Mouse (Mus musculus): ENCODE measurements around the gene Gm6034. TPM values are rescaled to one million over a fixed set of nuclear protein-coding genes. Genes with fewer than 3 reads are reported as not detected.
A peak's percentile ranks its signal among the peaks of the same experiment; 100 is the strongest.
"Not testable (repeated sequence)": the region's sequence is repeated elsewhere in the genome, so short reads cannot be mapped to it uniquely, and the experiment has no call there.

Gene Gm6034
- total RNA-seq, 4 experiments from 2014 or later = not detected

DNA sequence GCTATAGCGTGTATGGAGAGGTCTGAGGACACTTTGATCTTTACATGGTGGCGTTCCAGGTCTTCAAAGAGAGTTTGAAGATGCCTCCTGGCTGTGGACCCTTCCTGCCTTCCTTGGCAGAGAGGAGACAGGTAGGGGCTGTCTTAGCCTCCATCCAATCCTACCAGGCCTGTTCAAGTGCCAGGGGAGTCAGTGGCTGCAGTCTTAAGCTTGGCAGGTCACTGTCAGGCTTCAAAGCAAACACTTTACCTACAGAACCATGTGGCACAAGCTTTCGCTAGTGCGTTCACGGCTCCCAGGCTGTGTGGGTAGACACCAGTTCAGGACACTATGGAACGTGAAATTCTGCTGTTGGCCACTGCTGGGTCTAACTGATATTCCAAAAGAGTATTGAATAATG lies 19.8 kb upstream of the Gm6034 start:
- DNase-seq (ENCODE audit: low spot score in 2 of 2) = no peak

DNA sequence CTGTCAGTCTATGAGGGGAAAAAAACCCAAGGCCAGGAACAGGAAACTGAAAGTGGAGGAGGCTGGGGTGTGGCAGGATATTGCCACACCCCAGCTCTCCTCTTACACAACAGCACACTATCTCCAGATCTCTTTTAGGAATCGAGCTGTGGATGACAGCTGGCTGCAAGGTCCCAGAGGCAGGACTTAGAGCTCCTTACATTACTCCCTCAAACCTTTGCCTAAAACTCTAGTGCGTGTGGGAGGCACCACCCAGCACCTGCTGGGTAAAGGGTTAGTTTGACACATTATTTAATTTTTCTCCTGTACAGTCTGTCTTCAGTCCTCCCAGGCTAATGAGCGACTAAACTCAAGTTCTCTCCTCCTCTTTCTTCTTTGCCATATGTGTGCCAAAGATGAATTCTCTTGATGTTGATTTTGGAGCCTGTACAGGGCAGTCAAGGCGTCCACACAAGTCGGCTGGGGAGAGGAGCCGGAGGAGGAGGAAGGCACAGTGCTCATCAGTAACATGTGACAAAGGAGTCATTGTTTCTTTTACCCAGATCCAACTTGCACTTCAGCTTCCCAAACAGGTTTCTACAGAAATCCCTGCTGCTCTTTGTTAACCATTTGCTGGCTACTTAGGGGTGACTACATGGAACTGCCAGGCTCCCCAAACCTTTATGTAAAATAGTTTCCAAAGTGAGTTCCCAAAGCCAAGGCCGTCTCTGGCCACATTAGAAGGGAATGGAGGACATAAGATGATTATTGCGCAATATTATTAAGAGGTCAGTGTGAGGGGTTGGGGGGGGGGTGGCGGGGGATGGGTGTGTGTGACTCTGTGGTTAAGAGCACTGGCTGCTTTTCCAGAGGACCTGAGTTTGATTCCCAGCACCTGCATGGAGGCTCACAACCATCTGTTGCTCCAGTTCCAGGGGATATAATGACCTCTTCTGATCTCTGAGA lies 18.8 kb upstream of the Gm6034 start:
- no peak for DNase-seq (ENCODE audit: low spot score in 2 of 2)

DNA sequence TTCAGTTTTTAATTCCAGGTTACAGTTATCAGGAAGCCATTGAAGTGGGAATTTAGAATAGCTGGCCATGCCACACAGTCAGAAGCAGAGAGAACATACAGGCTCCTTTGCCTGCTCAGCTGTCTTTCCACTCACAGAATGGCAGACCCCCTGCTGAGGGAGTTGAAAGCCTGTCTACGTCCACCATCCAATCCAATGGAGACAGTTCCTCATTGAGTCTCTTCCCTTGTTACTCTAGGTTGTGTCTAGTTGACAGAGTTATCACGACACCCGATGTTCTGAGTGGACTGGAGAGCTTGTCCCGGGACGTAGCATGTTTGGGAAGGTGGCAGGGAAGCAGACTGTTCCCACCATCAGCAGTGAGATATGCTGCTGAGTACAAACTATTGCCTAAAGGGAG lies 17.6 kb upstream of the Gm6034 start:
- no peak for DNase-seq (ENCODE audit: low spot score in 2 of 2)

DNA sequence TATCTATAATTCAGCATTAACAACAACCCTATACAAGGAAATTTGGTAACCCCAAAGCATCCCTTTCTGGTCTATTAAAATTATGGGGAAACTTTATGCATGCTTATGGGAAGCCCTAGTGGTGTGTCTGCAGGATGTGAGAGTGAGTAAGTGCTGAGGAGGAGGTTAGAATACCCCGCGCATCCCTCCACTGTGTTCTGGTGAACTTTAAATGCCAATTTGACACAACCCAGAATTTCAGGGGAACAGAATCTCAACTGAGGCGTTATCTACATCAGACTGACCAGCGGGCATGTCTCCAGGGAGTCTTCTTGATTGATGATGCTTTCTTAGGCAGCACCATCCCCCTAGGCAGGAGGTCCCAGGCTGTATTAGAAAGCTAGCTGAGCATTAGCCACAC lies 16.9 kb upstream of the Gm6034 start:
- no peak for DNase-seq (ENCODE audit: low spot score in 2 of 2)

DNA sequence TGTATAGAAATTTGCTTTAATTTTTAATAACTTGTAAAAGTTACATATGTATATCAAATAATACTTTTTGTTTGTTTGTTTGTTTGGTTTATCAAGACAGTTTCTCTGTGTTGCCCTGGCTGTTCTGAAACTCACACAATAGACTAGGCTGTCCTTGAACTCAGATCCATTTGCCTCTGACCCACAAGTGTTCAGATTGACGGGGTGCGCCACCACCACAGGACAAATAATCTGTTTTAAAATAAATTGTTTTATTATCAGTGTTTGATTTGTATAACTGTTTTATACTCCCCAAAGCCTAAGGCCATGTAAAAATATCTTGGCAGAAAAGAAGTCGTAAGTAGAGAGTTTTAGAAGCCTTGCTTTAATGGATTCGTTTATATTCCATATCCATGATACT lies 15.1 kb upstream of the Gm6034 start:
- DNase-seq (ENCODE audit: low spot score in 2 of 2) = no peak

DNA sequence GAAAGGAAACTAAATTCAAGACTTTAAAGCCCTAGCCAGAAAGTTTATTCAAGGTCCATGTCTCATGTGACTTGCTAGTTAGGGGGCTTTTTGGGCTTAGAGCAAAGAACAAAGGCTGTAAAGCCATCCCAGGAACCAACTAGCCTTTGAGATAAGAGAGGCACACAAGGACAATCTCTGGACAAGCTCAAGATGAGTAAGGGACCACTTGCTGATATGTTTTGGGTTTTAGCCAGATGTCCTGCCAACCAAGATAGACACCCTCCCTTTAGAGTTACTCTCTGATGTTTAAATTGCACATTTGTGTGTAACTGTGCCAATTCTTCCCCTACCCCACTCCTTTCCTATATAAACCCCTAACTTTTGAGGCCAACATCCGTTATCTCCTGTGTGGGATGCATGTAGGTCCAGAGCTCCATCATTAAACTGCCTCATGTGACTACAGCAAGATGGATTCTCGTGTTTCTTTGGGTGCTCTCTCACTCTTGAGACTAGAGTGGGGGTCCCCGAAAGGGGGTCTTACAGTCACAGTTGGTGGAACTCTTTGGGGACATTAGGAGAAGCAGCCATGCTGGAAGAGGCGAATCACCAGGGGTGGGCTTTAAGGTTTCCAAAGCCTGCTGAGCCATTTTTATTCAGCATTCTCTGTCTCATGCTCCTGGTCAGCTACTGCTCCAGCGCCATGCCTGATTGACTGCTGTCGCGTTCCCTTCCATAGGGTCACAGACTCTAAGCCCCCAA lies 13.7 kb upstream of the Gm6034 start:
- no peak for DNase-seq (ENCODE audit: low spot score in 2 of 2)

DNA sequence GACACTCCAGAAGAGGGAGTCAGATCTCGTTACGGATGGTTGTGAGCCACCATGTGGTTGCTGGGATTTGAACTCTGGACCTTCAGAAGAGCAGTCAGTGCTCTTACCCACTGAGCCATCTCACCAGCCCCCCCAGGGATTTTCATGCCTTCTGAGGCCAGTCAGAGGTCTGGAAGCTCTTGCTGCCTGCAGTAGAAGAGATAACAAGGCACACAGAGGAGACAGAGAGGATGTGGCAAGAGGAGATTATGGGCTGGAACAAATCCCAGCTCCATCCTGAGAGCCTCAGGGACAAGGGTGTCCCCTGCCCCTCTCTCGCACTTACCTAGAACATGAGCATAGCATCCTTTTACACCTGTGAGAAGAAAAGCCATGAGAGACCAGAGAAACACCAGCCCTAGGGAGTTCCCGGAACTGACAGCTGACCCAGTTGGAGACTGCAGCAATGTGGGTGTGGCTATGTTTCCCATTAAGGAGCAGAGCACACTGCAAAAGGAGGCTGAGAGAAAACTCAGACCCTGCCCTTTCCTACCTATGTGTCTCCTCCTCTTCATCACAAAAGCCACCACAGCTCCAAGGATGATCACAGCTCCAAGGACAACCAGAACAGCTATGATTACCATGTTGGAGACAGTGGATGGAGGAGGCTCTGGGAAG lies 12.6 kb upstream of the Gm6034 start:
- DNase-seq (ENCODE audit: low spot score in 2 of 2) = not testable (repeated sequence)

DNA sequence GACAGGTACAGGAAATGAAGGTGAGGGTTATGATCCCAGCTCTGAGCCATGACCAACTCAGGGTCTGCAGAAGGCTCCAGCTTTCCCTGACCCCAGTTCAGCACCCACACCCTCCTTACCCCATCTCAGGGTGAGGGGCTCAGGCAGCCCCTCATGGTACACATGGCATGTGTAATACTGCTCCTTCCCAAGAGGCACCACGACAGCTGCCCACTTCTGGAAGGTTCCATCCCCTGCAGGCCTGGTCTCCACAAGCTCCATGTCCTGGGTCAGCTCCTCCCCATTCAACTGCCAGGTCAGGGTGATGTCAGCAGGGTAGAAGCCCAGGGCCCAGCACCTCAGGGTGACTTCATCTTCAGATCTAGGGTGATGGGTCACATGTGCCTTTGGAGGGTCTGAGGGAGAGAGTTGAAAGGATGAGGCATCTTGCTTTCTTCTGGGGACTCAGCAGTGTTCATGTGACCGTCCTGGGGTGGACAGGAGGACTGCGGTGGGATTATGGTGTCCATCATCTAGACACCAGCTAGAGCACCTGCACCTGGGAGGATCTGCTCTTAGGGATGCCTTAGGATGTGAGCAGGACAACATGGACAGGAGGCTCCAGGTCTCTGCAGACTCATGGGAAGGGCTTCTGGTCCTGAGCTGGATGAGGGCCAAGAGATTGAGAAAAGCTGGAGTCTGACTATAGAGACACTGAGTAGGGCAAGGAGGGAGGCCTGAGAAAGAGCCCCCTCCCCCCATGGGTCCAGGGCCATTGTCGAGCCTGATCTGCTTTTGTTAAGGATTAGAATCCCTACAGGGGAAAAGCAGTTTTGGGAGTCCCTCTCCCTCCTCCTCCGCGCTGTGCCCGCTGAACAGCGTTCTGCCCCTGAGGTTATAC lies 11.8 kb upstream of the Gm6034 start:
- not testable (repeated sequence) for DNase-seq (ENCODE audit: low spot score in 2 of 2)

DNA sequence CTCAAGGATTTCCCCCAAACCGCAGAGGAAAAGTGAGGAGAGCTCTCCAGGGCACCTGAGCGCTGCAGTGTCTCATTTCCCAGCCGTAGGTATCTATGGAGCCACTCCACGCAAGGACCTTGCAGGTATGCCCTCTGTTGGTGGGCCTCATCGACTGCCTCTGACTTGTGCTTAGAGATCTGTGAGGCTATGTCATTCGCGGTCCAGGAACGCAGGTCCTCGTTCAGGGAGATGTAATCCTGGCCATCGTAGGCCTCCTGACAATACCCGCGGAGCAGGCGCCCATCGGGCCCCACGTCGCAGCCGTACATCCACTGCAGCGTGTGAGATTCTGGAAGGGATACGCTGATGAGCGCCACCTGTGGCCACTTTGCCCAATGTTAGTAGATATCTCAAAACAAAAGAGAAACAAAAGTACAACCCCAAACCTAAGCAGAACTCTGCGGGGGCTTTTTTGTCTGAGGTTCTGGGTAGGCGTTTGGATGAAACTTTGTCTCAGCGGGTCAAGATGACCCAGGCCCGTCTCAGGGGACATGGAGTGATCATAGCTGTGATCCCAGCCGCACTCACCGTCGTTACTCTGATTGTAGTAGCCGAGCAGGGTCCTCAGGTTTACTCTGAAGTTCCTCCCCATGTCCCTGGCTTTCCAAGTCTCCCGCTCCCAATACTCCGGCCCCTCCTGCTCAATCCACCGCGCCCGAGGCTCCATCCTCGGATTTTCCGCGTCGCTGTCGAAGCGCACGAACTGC lies 11.0 kb upstream of the Gm6034 start:
- not testable (repeated sequence) for DNase-seq (ENCODE audit: low spot score in 2 of 2)

DNA sequence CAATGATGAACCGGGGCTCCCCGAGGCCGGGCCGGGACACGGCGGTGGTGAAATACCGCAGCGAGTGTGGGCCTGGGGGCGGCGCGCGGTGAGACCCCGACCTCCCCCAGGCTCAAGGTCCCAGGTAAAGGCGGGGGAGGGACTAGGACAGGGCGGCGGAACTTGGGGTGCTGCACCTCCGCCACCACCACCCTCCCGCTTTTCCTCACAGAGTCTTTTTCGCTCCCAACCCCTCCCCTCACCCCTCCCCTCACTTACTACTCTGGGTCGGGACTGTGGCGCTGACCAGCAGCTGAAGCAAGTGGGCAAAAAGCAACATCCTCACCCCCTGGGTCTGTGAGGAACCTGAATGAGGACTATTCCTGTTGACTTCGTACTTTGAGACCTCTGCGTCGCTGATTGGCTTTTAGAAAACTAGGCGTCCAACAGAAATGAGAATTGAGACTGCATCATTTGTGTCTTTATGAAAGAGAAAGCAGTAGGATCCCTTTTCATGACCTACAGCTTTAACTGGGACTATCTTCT lies 10.3 kb upstream of the Gm6034 start, which contains the start of gene H2-T23:
H2-T23 (minus strand) TSS at position 505 of the 525 bp plus-strand sequence.
- not testable (repeated sequence) for DNase-seq (ENCODE audit: low spot score in 2 of 2)

DNA sequence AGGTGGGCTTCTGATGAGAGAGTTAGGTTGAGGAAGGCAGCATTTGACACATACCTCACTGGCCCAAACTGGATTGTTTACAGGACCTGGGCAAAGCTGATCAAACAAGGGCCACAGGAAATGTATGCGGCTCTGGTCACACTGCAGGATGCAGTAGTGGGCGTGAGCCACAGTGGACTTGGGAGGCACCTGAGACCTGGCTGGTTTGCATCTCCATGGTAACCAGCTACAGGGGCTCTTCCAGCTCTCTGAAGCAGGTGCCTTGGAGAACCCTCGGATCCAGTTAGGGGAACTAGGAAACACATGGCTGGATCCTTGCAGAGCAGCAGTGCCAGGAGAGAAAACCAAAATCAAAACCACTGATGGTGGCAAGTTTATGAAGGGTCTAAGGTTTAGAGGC lies 8.2 kb upstream of the Gm6034 start:
- not testable (repeated sequence) for DNase-seq (ENCODE audit: low spot score in 2 of 2)

DNA sequence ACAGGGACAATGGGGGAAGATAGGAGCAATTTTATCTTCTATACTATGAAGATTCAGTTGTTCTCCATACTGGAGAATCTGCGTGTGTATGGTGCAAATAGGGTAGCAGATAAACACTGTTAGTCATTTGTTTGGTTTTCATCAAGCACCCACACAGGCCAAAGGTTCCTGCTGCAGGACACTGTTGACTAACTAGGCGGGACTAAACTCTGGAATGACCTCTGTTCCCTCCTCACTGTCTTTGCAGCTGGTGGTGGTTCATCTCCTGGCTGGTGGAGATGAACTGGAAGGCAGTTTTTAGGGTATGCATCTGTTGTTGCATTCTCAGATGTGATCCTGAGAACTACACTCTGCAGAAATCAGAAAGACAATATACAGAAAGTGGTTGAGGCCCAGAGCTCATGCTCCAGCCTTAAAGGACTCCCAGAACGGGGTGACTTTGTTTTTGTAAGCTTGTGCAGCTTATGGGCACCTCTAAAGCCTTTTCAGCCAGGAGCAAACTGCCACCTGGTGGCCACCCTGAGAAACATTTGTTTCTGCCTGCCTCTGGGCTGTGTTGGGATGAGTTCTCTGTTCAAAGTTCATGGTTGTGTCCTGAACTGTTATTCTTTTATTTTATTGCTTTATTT lies 7.6 kb upstream of the Gm6034 start:
- peak in 1 of 2 experiments; percentile 39 for DNase-seq (ENCODE audit: low spot score in 2 of 2)

DNA sequence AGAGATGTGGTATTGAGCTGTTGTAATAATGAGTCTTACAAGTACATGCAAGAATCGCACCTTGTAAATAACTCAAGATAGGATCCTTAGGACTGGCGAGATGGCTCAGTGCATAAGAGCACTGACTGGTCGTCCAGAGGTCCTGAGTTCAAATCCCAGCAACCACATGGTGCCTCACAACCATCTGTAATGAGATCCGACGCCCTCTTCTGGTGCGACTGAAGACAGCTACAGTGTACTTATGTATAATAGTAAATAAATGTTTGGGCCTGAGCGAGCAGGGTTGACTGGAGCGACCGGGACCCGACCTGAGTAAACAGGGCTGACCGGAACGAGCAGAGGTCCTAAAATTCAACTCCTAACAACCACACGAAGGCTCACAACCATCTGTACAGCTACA lies 6.6 kb upstream of the Gm6034 start:
- DNase-seq (ENCODE audit: low spot score in 2 of 2) = not testable (repeated sequence)

DNA sequence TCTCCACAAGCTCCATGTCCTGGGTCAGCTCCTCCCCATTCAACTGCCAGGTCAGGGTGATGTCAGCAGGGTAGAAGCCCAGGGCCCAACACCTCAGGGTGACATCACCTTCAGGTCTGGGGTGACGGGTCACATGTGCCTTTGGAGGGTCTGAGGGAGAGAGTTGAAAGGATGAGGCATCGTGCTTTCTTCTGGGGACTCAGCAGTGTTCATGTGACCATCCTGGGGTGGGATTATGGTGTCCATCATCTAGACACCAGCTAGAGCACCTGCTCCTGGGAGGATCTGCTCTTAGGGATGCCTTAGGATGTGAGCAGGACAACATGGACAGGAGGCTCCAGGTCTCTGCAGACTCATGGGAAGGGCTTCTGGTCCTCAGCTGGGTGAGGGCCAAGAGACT lies 2.2 kb upstream of the Gm6034 start:
- not testable (repeated sequence) for DNase-seq (ENCODE audit: low spot score in 2 of 2)

DNA sequence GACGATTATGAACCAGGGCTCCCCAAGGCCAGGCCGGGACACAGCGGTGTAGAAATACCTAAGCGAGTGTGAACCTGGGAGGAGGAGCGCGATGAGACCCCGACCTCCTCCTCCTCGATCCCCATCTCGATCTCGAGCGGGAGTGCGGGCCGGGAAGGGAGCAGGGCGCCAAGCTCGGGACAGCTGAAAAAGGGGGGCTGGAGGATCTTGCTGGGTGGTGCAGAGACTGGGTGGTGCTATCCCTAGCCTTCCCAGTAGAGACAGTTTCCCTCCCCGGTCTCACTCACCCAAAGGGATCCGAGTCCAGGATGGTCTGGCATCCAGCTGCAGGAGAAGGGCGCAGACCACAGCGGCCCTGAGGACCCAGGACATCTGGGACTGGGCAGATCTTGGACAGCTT lies 706 bp upstream of the Gm6034 start:
- DNase-seq (ENCODE audit: low spot score in 2 of 2) = not testable (repeated sequence)

DNA sequence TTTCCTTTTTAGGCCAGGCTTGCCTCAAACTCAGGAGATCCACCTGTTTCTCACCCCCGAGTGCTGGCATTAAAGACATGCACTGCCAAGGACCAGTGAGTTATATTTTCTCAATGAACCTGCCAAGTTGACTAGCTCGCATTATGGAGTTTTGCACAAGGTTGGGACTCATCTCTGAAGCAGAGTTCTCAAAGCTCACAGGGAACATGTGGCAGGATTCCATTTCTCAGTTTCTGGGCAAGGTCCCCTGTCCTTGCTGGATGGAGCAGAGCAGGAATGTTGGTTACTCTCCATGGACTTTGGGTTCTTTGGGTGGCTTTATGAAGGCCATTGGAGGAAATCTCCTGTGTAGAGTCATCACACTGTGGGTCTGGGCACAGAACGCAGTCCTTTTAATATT lies 525 bp downstream of the Gm6034 start:
- no peak for DNase-seq (ENCODE audit: low spot score in 2 of 2)

DNA sequence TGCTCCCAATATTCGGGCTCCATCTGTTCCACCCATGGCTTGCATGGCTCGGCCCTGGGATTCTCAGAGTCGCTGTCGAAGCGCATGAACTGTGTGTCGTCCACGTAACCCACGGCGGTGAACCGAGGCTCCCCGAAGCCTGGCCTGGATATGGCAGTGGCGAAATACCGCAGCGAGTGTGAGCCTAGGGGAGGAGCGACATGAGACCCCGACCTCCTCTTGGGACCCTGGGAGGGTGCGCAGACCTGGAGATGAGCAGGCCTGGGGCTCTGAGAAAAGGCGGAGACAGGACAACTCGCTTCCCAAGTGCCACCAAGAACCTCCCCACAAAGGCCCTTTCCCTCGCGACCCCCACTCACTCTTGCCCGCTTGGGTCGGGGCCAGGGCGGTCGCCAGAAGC lies 15.2 kb downstream of the Gm6034 start:
- DNase-seq (ENCODE audit: low spot score in 2 of 2) = not testable (repeated sequence)

DNA sequence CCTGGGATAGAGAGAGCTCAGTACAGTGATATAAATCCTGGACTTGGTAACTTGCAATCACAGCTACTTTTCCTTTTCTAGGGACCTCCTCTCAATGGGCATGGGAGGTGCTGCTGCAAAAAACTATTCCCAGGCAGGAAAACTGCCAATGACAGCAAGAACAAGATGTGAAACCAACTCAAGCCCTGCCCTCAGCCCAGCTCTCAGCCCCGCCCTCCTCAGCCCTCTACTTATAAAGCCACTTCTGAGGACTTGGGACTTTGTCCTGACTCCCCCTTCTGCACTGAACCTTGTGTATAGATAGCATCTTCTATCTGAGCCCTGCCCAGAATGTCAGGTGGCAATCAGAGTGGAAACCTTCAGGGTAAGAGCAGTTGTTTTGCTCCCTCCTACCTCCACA lies 15.6 kb downstream of the Gm6034 start, which contains the start of gene Gm11127:
Gm11127 (minus strand) TSS at position 10 of the 400 bp plus-strand sequence.
- not testable (repeated sequence) for DNase-seq (ENCODE audit: low spot score in 2 of 2)

DNA sequence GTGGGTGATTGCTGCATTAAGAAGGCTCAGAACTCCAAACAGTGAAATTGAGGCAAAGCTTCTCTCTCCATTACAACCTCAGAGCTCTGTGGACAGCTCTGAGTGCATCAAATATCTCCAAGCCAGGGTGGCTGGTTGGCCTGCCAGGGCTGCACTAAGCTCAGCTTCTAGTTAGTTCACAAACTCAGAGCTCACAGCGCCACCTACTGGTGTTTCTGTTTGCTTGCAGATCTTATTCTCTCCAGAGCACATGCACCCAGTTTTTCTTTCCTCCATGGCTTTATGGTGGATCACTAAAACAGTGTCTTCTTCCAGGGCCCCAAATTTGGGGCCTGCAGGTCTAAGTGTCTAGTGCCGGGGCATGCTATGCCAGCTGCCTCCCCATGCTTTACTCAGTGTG lies 18.1 kb downstream of the Gm6034 start:
- peak; percentile 56 to 66 for DNase-seq (ENCODE audit: low spot score in 2 of 2)

All from gastrocnemius, adult 8-10 months (tissue).